Mouse (Mus musculus) stomach, embryonic 16.5 days (tissue): Measurements from ENCODE around the gene Sephs2. TPM values are rescaled to one million over a fixed set of nuclear protein-coding genes. Genes with fewer than 3 reads are reported as not detected.
A peak's percentile ranks its signal among the peaks of the same experiment; 100 is the strongest.
"Not testable (repeated sequence)": the region's sequence is repeated elsewhere in the genome, so short reads cannot be mapped to it uniquely, and the experiment has no call there.

Experiments used
- ATAC-seq: fragments of 200-750 bp; cut with Nextera tagmentation; 2 replicates; pipeline ENCODE4 v1.8.0; 2017; ENCODE audit warnings: moderate number of reproducible peaks, moderate TSS enrichment; ENCODE audit not compliant: insufficient read depth, low FRiP score
- H3K27ac ChIP-seq: fragments of 300-500 bp; sonication (generic); 2 replicates; pipeline ENCODE4 v1.5.1; 2014; ENCODE audit warnings: low read length
- H3K27me3 ChIP-seq: fragments of 300-500 bp; sonication (generic); 2 replicates; pipeline ENCODE4 v1.6.1; 2014; ENCODE audit warnings: low read length, control low read depth, mixed read lengths; ENCODE audit not compliant: control insufficient read depth, insufficient read depth
- H3K36me3 ChIP-seq: fragments of 300-500 bp; sonication (generic); 2 replicates; pipeline ENCODE4 v1.6.1; 2014; ENCODE audit warnings: low read length; ENCODE audit not compliant: control insufficient read depth, insufficient read depth
- H3K4me1 ChIP-seq: fragments of 300-500 bp; sonication (generic); 2 replicates; pipeline ENCODE4 v1.6.1; 2014; ENCODE audit warnings: low read length, control low read depth, mixed read lengths; ENCODE audit not compliant: control insufficient read depth, insufficient read depth
- H3K4me2 ChIP-seq: fragments of 300-500 bp; sonication (generic); 2 replicates; pipeline ENCODE4 v1.6.1; 2014; ENCODE audit warnings: low read depth, low read length, mixed read lengths
- H3K4me3 ChIP-seq: fragments of 300-500 bp; sonication (generic); replicated peaks from 2 replicates; pipeline ENCODE4 v1.5.1; 2014; ENCODE audit warnings: mild to moderate bottlenecking, low read length
- H3K9ac ChIP-seq: fragments of 300-500 bp; sonication (generic); 2 replicates; pipeline ENCODE4 v1.6.1; 2014; ENCODE audit warnings: low read length
- H3K9me3 ChIP-seq: fragments of 300-500 bp; sonication (generic); replicated peaks from 2 replicates; pipeline ENCODE4 v1.6.1; 2016; ENCODE audit warnings: low read length, control low read depth; ENCODE audit not compliant: control insufficient read depth
- WGBS: fragments of 180-500 bp; shearing (Covaris S2); extraction: QIAGEN DNeasy Blood & Tissue Kit; methylation state at CpG from one replicate; pipeline ENCODE4 v1.1.7; 2014; 5-methylcytosine and 5-hydroxymethylcytosine counted together
- polyA plus RNA-seq: library from polyadenylated mRNA; unstranded; fragments of >200 nt; fragmentation: Nextera tagmentation; extraction: Ambion mirVana; gene quantifications from 2 replicates; pipeline ENCODE4 v1.2.1, GENCODE M21; 2015

Gene Sephs2
- polyA plus RNA-seq, 1 experiment from 2014 or later, result 94.3 TPM

DNA sequence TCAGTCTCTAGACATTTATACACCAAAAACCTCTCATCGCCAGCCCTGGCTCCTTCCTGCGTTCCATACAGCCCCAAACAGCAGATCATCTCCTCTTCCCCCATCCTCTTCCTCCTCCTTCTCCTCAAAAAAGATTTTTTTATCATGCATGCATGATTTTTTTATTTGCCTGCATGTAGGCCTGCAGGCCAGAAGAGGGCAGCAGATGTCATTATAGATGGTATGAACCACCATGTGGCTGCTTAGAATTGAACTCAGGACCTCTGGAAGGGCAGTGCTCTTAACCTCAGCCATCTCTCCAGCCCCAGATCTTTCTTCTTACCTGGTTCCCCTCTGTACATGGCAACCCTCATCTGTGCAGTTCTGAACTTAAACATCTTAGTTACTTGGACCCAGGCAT, 21.4 kb downstream of the Sephs2 start:
- no peak for ATAC-seq
- Histone ChIP-seq H3K9ac (no peak overlapping the region), H3K9me3 (no peaks in the 10 kb centered on the region), H3K4me1 (peaks cover 9% of the 10 kb centered on the region), H3K27me3 (no peaks in the 10 kb centered on the region), H3K4me3 (no peak overlapping the region), H3K4me2 (no peak overlapping the region), H3K27ac (no peak overlapping the region), H3K36me3 (no peaks in the 10 kb centered on the region)
- 77% methylated on average over 2 of the region's 2 CpGs for WGBS

DNA sequence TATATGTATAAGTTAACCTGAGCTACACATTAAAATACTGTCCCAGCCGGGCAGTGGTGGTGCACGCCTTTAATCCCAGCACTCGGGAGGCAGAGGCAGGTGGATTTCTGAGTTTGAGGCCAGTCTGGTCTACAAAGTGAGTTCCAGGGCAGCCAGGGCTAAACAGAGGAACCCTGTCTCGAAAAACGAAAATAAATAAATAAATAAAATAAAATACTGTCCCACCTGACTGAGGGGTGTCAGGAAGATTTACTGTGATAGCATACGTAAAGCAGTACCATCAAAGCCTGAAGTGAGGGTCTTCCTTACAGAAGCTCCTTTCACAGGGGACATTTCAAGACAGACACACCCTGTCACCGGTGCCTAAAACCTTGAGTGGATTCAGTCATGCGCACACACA, 23.3 kb downstream of the Sephs2 start:
- H3K27ac ChIP-seq, H3K4me3 ChIP-seq, H3K9me3 ChIP-seq, H3K27me3 ChIP-seq, H3K4me2 ChIP-seq, ATAC-seq, H3K36me3 ChIP-seq, H3K9ac ChIP-seq: not testable (repeated sequence)
- 90% methylated on average over 8 of the region's 8 CpGs for WGBS
- H3K4me1 ChIP-seq, result peaks cover 17% of the 10 kb centered on the region

DNA sequence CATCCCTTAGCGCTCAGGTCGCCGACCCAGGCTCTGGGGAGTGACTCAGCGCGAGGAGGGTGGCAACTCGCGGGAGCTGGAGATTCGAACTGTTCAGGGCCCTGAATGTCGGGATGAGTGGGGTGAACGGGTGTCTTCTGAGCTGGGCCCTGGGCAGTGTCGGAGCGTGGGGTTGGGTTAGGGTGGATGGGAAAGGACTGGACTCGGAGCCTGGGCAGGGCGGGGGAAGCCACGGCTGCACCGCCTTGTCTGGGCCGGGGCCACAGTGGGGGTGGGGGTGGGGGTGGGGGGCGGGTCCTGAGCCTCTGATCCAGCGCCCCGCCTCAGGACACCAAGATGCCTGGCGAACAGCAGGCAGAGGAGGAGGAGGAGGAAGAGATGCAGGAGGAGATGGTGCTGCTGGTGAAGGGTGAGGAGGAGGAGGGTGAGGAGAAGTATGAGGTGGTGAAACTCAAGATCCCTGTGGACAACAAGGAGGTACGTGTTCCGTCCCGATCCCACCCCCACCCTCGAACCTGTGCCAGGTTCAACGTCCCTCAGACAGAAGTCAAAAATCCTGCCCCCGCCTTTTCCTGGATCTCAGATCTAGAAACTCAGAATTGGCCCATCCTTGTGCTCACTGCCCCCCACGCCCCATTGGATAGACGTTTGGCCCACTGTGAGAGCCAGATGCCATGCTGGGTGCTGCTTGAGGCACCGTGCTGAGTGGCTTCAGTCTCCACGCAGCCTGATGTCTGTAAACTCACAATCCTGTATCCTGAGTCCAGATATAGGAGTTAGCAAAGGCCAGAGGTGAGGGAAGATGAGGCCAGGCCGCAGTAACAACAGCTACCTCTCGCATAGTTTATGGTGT, 29.0 kb downstream of the Sephs2 start:
- H3K9ac ChIP-seq, result peak overlapping the region; percentile 94
- H3K27me3 ChIP-seq, result no peaks in the 10 kb centered on the region
- H3K36me3 ChIP-seq, result no peaks in the 10 kb centered on the region
- peak overlapping the region; percentile 96 for H3K27ac ChIP-seq
- peak; percentile 86 for ATAC-seq
- H3K4me1 ChIP-seq, result peaks cover 17% of the 10 kb centered on the region
- H3K9me3 ChIP-seq, result no peaks in the 10 kb centered on the region
- WGBS, result 10% methylated on average over 30 of the region's 33 CpGs
- H3K4me2 ChIP-seq, result peak overlapping the region; percentile 82
- H3K4me3 ChIP-seq, result peak overlapping the region; percentile 77

DNA sequence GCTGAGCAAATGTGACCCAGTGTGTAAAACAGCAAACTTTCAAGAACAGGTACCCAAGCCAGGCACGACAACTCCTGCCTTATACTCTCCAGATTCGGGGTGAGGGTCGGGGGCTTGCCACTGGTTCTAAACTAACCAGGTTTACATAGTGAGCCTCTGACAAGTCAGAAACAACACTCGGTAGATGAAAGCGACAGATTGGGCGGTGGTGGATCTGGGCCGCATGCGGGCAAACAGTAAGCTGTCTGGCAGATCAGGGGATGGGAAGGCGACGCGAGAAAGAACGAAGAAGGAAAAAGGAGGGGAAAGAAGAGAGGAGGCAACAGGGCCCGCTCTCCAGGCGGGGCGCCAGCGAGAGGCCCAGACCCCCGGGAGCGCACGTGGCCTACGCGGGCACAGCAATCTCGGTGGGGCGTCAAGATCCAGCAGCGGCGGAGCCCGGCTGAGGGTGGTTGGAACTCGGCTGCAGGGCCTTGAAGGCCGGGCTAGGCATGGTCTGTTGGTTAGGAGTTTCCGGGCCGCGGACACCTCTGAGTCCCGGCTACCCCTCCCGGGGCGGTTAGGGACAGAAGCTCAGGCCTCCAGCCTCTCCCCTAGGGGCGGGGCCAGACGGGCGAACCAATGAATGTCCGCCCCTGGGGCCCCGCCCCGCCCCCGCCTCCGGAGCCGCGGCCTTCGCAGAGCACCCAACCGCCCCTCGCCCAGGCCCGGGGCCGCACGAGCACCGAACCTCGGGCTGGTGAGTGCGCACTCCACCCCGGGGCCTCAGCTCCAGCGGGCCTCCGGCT, 29.8 kb downstream of the Sephs2 start, which contains the start of gene Zfp771:
TSS of gene Zfp771 (plus strand) at position 405 of the 788 bp plus-strand sequence.
- Histone ChIP-seq H3K4me2 (peak within 1 kb of the TSS; percentile 82), H3K36me3 (no peaks in the 10 kb centered on the region), H3K27ac (peak within 1 kb of the TSS; percentile 96), H3K9ac (peak within 1 kb of the TSS; percentile 94), H3K27me3 (no peaks in the 10 kb centered on the region), H3K4me1 (peaks cover 17% of the 10 kb centered on the region), H3K4me3 (peak within 1 kb of the TSS; percentile 77), H3K9me3 (no peaks in the 10 kb centered on the region)
- under 1% methylated on average over 56 of the region's 56 CpGs for WGBS
- peak; percentile 97 for ATAC-seq

DNA sequence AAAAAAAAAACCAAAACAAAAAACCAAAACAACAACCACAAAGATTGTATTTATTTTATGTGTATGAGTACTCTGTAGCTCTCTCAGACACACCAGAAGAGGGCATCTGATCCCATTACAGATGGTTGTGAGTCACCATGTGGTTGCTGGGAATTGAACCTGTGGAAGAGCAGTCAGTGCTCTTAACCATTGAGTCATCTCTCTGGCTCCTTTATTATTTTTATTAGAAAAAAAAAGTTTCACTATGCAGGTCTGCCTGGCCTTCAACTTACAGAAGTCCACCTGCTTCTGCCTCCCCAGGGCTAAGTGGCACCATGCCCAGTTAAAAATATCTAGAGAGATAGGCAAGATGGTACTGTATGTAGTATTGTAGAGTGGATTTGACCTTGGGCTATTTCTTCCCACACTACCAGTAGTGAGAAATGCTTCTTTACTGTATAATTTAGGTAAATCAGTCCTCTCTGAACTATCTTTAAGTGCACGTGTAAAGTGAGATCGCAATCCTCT, 30.4 kb downstream of the Sephs2 start:
- ATAC-seq, result no peak
- peak overlapping the region; percentile 77 for H3K4me3 ChIP-seq

DNA sequence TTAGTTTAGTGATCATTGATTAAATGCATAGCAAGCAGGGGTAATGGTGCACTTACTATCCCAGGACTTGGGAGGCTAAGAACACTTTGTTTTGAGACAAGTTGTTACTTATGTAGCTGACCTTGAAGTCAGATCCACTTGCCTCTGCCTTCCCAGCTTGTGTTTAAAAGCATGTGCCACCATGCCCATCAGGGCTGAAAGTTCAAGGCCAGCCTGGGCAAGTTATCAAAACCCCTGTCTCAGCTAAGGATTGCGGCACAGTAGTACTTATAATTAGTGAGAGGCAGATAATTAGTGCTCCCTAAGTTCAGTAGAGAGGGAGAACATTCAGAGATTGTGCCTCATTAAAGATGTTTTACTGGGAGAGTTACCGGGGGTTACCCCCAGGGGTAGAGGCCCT, 39.1 kb downstream of the Sephs2 start:
- Histone ChIP-seq H3K27ac (no peak overlapping the region), H3K4me1 (peaks cover 17% of the 10 kb centered on the region), H3K27me3 (no peaks in the 10 kb centered on the region), H3K4me3 (no peak overlapping the region), H3K4me2 (no peak overlapping the region), H3K9me3 (no peaks in the 10 kb centered on the region), H3K36me3 (peaks cover 21% of the 10 kb centered on the region), H3K9ac (no peak overlapping the region)
- 98% methylated on average over 2 of the region's 2 CpGs for WGBS
- ATAC-seq, result no peak

More for the DNA sequence above, 30.4 kb downstream of the Sephs2 start:
- Histone ChIP-seq H3K27ac (peak overlapping the region; percentile 96), H3K4me1 (peaks cover 17% of the 10 kb centered on the region), H3K9me3 (no peaks in the 10 kb centered on the region), H3K27me3 (no peaks in the 10 kb centered on the region), H3K9ac (peak overlapping the region; percentile 94), H3K4me2 (peak overlapping the region; percentile 82), H3K36me3 (no peaks in the 10 kb centered on the region)
- WGBS, result 32% methylated on average over 2 of the region's 2 CpGs

DNA sequence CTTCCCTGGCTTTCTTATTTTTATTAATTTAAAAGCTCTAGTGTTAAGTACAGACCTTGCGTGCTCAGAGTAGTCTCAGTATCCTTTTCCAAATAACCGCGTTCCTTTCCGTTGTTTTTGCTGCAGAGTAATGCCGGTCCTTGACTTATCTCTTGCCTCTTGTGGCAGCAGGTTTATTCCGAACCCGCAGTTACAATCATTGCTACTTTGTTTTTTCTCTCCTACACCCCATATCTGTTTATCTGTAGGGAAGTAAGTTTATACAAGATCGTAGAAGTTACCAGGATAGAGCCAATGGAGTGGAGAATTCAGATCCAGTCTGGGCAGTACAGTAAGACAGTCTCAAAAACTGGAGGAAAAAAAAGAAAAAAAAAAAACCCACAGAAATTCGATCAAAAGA, 40.1 kb downstream of the Sephs2 start:
- H3K27me3 ChIP-seq, result no peaks in the 10 kb centered on the region
- peak overlapping the region; percentile 66 for H3K4me2 ChIP-seq
- H3K9me3 ChIP-seq, result no peaks in the 10 kb centered on the region
- H3K4me3 ChIP-seq, result peak overlapping the region; percentile 89
- H3K36me3 ChIP-seq, result peaks cover 21% of the 10 kb centered on the region
- peaks cover 17% of the 10 kb centered on the region for H3K4me1 ChIP-seq
- no peak for ATAC-seq
- H3K27ac ChIP-seq, result peak overlapping the region; percentile 96
- 2% methylated on average over 9 of the region's 9 CpGs for WGBS
- peak overlapping the region; percentile 94 for H3K9ac ChIP-seq

DNA sequence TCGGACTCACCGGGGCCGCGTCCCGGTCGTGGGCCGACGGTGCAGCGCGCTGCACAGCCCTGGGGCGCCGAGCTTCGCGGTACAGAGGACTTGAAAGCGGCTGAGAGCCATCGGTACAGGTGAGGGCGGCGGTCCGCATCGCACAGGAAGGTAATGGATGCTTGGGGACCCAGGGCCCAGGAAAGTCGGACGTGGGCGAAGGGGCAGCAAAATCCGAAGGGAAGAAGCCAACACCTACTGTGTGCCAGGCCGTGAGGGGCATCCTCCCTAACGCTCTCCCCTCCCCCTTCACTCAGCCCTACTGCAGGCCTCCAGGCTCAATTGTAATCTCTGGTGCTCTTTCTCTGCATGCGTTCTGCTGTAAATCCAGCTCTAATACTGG, 40.5 kb downstream of the Sephs2 start:
- Histone ChIP-seq H3K4me2 (peak overlapping the region; percentile 66), H3K4me3 (peak overlapping the region; percentile 89), H3K9me3 (no peaks in the 10 kb centered on the region), H3K9ac (peak overlapping the region; percentile 94), H3K27me3 (no peaks in the 10 kb centered on the region), H3K27ac (peak overlapping the region; percentile 96), H3K36me3 (peaks cover 21% of the 10 kb centered on the region), H3K4me1 (peaks cover 17% of the 10 kb centered on the region)
- peak; percentile 22 for ATAC-seq
- 0% methylated on average over 27 of the region's 27 CpGs for WGBS
